Mouse (Mus musculus): ENCODE results near the gene Lca5.

- TF ChIP-seq CTCF (IDR thresholded peaks at IDR 0.05; ENCODE audit: low read depth, low read length) (no peak), POLR2A (IDR thresholded peaks at IDR 0.05; ENCODE audit: borderline replicate concordance, low read depth, low read length) (no peak)
Observed at GRCm38 (mm10) chr9:83437621-83438020, 3.3 kb downstream of the Lca5 start.

Data from bone marrow macrophage, adult 2 months (primary cell).